Mouse (Mus musculus): Measurements from ENCODE around the gene Pdzd3. TPM values are rescaled to one million over a fixed set of nuclear protein-coding genes. Genes with fewer than 3 reads are reported as not detected.
"Not testable (repeated sequence)": the region's sequence is repeated elsewhere in the genome, so short reads cannot be mapped to it uniquely, and the experiment has no call there.

Gene Pdzd3
- polyA plus RNA-seq (2016; fragmentation: Nextera tagmentation; extraction: Ambion mirVana) = not detected in 2 replicates

- Histone ChIP-seq H3K27me3 (peaks cover 12% of the 10 kb centered on the region), H3K4me1 (replicated peaks) (peaks cover 32% of the 10 kb centered on the region), H3K4me3 (replicated peaks) (no peak within 1 kb of the TSS), H3K36me3 (no peaks in the 10 kb centered on the region), H3K4me2 (no peak within 1 kb of the TSS), H3K9me3 (no peaks in the 10 kb centered on the region), H3K27ac (no peak within 1 kb of the TSS), H3K9ac (replicated peaks) (no peak within 1 kb of the TSS)
- no peak for ATAC-seq (ENCODE audit: insufficient number of reproducible peaks, insufficient read depth, low FRiP score, low TSS enrichment, low read depth)
- 73% methylated on average over 10 of the region's 10 CpGs for WGBS
These were observed at the start of gene Pdzd3 for GRCm38 (mm10) chr9:44251314-44251713. Gene Pdzd3 (minus strand): TSS chr9:44251471.

- Histone ChIP-seq H3K36me3 (peaks cover 77% of the 10 kb centered on the region), H3K4me1 (replicated peaks) (peaks cover 13% of the 10 kb centered on the region)
- H3K9ac ChIP-seq (replicated peaks); H3K4me2 ChIP-seq; H3K27ac ChIP-seq; H3K9me3 ChIP-seq; ATAC-seq (ENCODE audit: insufficient number of reproducible peaks, insufficient read depth, low FRiP score, low TSS enrichment, low read depth); H3K4me3 ChIP-seq (replicated peaks); H3K27me3 ChIP-seq: not testable (repeated sequence)
- WGBS = 95% methylated on average over 3 of the region's 3 CpGs
These were observed 48.7 kb upstream of the Pdzd3 start for GRCm38 (mm10) chr9:44300001-44300400.

- H3K36me3 ChIP-seq = peaks cover 73% of the 10 kb centered on the region
- H3K4me1 ChIP-seq (replicated peaks) = peaks cover 5% of the 10 kb centered on the region
- H3K4me3 ChIP-seq (replicated peaks) = no peak overlapping the region
- peaks cover 22% of the 10 kb centered on the region for H3K27me3 ChIP-seq
- no peak overlapping the region for H3K27ac ChIP-seq
- WGBS = 70% methylated on average over 3 of the region's 3 CpGs
- no peak overlapping the region for H3K4me2 ChIP-seq
- no peak overlapping the region for H3K9ac ChIP-seq (replicated peaks)
- H3K9me3 ChIP-seq = 0 out of 2 replicates have a peak, but pooled peaks cover 6% of the 10 kb centered on the region
- no peak for ATAC-seq (ENCODE audit: insufficient number of reproducible peaks, insufficient read depth, low FRiP score, low TSS enrichment, low read depth)
These were observed 41.2 kb upstream of the Pdzd3 start for GRCm38 (mm10) chr9:44292490-44292889.

GRCm38 (mm10) chr9:44288959-44289291 is 37.7 kb upstream of the Pdzd3 start:
- 0 out of 2 replicates have a peak overlapping the region, but pooled peaks have one; percentile 81 for H3K9ac ChIP-seq (replicated peaks)
- ATAC-seq (ENCODE audit: insufficient number of reproducible peaks, insufficient read depth, low FRiP score, low TSS enrichment, low read depth) = no peak
- peaks cover 16% of the 10 kb centered on the region for H3K4me1 ChIP-seq (replicated peaks)
- H3K27ac ChIP-seq = no peak overlapping the region
- peak overlapping the region; percentile 95 for H3K4me2 ChIP-seq
- 0 out of 2 replicates have a peak, but pooled peaks cover 6% of the 10 kb centered on the region for H3K9me3 ChIP-seq
- peak overlapping the region; percentile 76 for H3K4me3 ChIP-seq (replicated peaks)
- WGBS = 8% methylated on average over 11 of the region's 11 CpGs
- peaks cover 46% of the 10 kb centered on the region for H3K27me3 ChIP-seq
- peaks cover 40% of the 10 kb centered on the region for H3K36me3 ChIP-seq

- Histone ChIP-seq H3K27ac (no peak within 1 kb of the TSS), H3K9ac (replicated peaks) (peak within 1 kb of the TSS; percentile 81), H3K4me3 (replicated peaks) (peak within 1 kb of the TSS; percentile 76), H3K27me3 (peaks cover 46% of the 10 kb centered on the region), H3K9me3 (0 out of 2 replicates have a peak, but pooled peaks cover 6% of the 10 kb centered on the region), H3K4me1 (replicated peaks) (peaks cover 16% of the 10 kb centered on the region), H3K36me3 (peaks cover 34% of the 10 kb centered on the region), H3K4me2 (peak within 1 kb of the TSS; percentile 95)
- ATAC-seq (ENCODE audit: insufficient number of reproducible peaks, insufficient read depth, low FRiP score, low TSS enrichment, low read depth) = peak; percentile 2; the same call in 1 of the 2 replicates
- under 1% methylated on average over 38 of the region's 38 CpGs for WGBS
These were observed 37.0 kb upstream of the Pdzd3 start, which contains the start of gene Abcg4 for GRCm38 (mm10) chr9:44288076-44288958. Gene Abcg4 (minus strand): TSS chr9:44288615.

- WGBS = under 1% methylated on average over 47 of the region's 47 CpGs
- Histone ChIP-seq H3K36me3 (peaks cover 26% of the 10 kb centered on the region), H3K9me3 (0 out of 2 replicates have a peak, but pooled peaks cover 6% of the 10 kb centered on the region), H3K27me3 (peaks cover 46% of the 10 kb centered on the region), H3K9ac (replicated peaks) (peak overlapping the region; percentile 81), H3K4me1 (replicated peaks) (peaks cover 16% of the 10 kb centered on the region), H3K27ac (no peak overlapping the region), H3K4me3 (replicated peaks) (peak overlapping the region; percentile 76), H3K4me2 (peak overlapping the region; percentile 95)
- ATAC-seq (ENCODE audit: insufficient number of reproducible peaks, insufficient read depth, low FRiP score, low TSS enrichment, low read depth) = peak; percentile 50
These were observed 36.3 kb upstream of the Pdzd3 start for GRCm38 (mm10) chr9:44287401-44288075.

- H3K27ac ChIP-seq = no peak overlapping the region
- ATAC-seq (ENCODE audit: insufficient number of reproducible peaks, insufficient read depth, low FRiP score, low TSS enrichment, low read depth) = no peak; the same call in 1 of the 2 replicates
- 9% methylated on average over 11 of the region's 11 CpGs for WGBS
- H3K36me3 ChIP-seq = peaks cover 21% of the 10 kb centered on the region
- H3K4me2 ChIP-seq = peak overlapping the region; percentile 95
- peaks cover 16% of the 10 kb centered on the region for H3K4me1 ChIP-seq (replicated peaks)
- H3K9ac ChIP-seq (replicated peaks) = peak overlapping the region; percentile 81
- peaks cover 46% of the 10 kb centered on the region for H3K27me3 ChIP-seq
- 0 out of 2 replicates have a peak, but pooled peaks cover 6% of the 10 kb centered on the region for H3K9me3 ChIP-seq
- H3K4me3 ChIP-seq (replicated peaks) = peak overlapping the region; percentile 76
These were observed 35.7 kb upstream of the Pdzd3 start for GRCm38 (mm10) chr9:44287003-44287400.

GRCm38 (mm10) chr9:44286256-44286850 is 35.1 kb upstream of the Pdzd3 start:
- ATAC-seq (ENCODE audit: insufficient number of reproducible peaks, insufficient read depth, low FRiP score, low TSS enrichment, low read depth) = no peak
- Histone ChIP-seq H3K4me2 (peak overlapping the region; percentile 95; the same call in 1 of the 2 replicates), H3K9ac (replicated peaks) (peak overlapping the region; percentile 81; the same call in 1 of the 2 replicates), H3K36me3 (peaks cover 14% of the 10 kb centered on the region), H3K4me1 (replicated peaks) (peaks cover 16% of the 10 kb centered on the region), H3K27ac (no peak overlapping the region), H3K4me3 (replicated peaks) (peak overlapping the region; percentile 76), H3K27me3 (peaks cover 46% of the 10 kb centered on the region), H3K9me3 (0 out of 2 replicates have a peak, but pooled peaks cover 6% of the 10 kb centered on the region)
- 14% methylated on average over 6 of the region's 6 CpGs for WGBS

GRCm38 (mm10) chr9:44283183-44283582 is 31.9 kb upstream of the Pdzd3 start:
- ATAC-seq (ENCODE audit: insufficient number of reproducible peaks, insufficient read depth, low FRiP score, low TSS enrichment, low read depth) = no peak
- H3K27me3 ChIP-seq = peaks cover 30% of the 10 kb centered on the region
- 70% methylated on average over 5 of the region's 5 CpGs for WGBS

GRCm38 (mm10) chr9:44269973-44270372 is 18.7 kb upstream of the Pdzd3 start:
- no peak overlapping the region for H3K4me2 ChIP-seq
- no peak overlapping the region for H3K9ac ChIP-seq (replicated peaks)
- H3K9me3 ChIP-seq = 0 out of 2 replicates have a peak, but pooled peaks cover 3% of the 10 kb centered on the region
- ATAC-seq (ENCODE audit: insufficient number of reproducible peaks, insufficient read depth, low FRiP score, low TSS enrichment, low read depth) = no peak
- no peaks in the 10 kb centered on the region for H3K36me3 ChIP-seq
- H3K27me3 ChIP-seq = no peaks in the 10 kb centered on the region
- WGBS = 74% methylated on average over 4 of the region's 4 CpGs
- no peak overlapping the region for H3K27ac ChIP-seq
- no peak overlapping the region for H3K4me3 ChIP-seq (replicated peaks)
- peaks cover 10% of the 10 kb centered on the region; the same call in 1 of the 2 replicates for H3K4me1 ChIP-seq (replicated peaks)

More at GRCm38 (mm10) chr9:44283183-44283582, 31.9 kb upstream of the Pdzd3 start:
- H3K4me2 ChIP-seq = no peak overlapping the region
- H3K36me3 ChIP-seq = peaks cover 6% of the 10 kb centered on the region; the same call in 1 of the 2 replicates
- no peak overlapping the region for H3K9ac ChIP-seq (replicated peaks)
- H3K27ac ChIP-seq = no peak overlapping the region
- H3K4me1 ChIP-seq (replicated peaks) = peaks cover 11% of the 10 kb centered on the region
- no peaks in the 10 kb centered on the region for H3K9me3 ChIP-seq
- H3K4me3 ChIP-seq (replicated peaks) = no peak overlapping the region

All from limb, embryonic 12.5 days (tissue).